Mouse (Mus musculus) ES-Bruce4 (cell line): ENCODE data around the gene Rapgef4. TPM values are rescaled to one million over a fixed set of nuclear protein-coding genes. Genes with fewer than 3 reads are reported as not detected.
A peak's percentile ranks its signal among the peaks of the same experiment; 100 is the strongest.

Source experiments
- H3K27ac ChIP-seq: 2 replicates; pipeline ENCODE4 v1.5.1; 2012; ENCODE audit warnings: low read length, inconsistent platforms; ENCODE audit not compliant: insufficient read depth
- H3K27me3 ChIP-seq: 2 replicates; pipeline ENCODE4 v1.6.1; 2012; ENCODE audit warnings: mild to moderate bottlenecking, low read length, inconsistent platforms; ENCODE audit not compliant: control insufficient read depth, poor library complexity, insufficient read depth, severe bottlenecking
- H3K36me3 ChIP-seq: 2 replicates; pipeline ENCODE4 v1.6.1; 2012; ENCODE audit warnings: inconsistent platforms, mild to moderate bottlenecking, low read length, moderate library complexity; ENCODE audit not compliant: control insufficient read depth, poor library complexity, insufficient read depth, severe bottlenecking
- H3K4me1 ChIP-seq: one replicate; pipeline ENCODE4 v1.8.1; 2011; ENCODE audit warnings: low read length; ENCODE audit not compliant: control insufficient read depth, insufficient read depth
- H3K4me3 ChIP-seq: 2 replicates; pipeline ENCODE4 v1.5.1; 2011; ENCODE audit warnings: low read depth, mild to moderate bottlenecking, low read length
- H3K9ac ChIP-seq: 2 replicates; pipeline ENCODE4 v1.6.1; 2012; ENCODE audit warnings: low read depth, mild to moderate bottlenecking, inconsistent platforms; ENCODE audit not compliant: poor library complexity, severe bottlenecking
- H3K9me3 ChIP-seq: replicated peaks from 2 replicates; pipeline ENCODE4 v1.6.1; 2012; ENCODE audit warnings: mild to moderate bottlenecking, low read length, inconsistent platforms; ENCODE audit not compliant: control insufficient read depth, poor library complexity, insufficient read depth, severe bottlenecking
- CTCF ChIP-seq: IDR thresholded peaks from one replicate; pipeline ENCODE4 v1.8.1; 2011; ENCODE audit warnings: low read depth, low read length
- EP300 ChIP-seq: IDR thresholded peaks from 2 replicates; pipeline ENCODE4 v1.6.1; 2011; ENCODE audit warnings: low read depth, low read length; ENCODE audit not compliant: insufficient read depth
- POLR2A ChIP-seq: IDR thresholded peaks from one replicate; pipeline ENCODE4 v1.8.1; 2011; ENCODE audit warnings: low read length; ENCODE audit not compliant: insufficient read depth
- polyA plus RNA-seq: library from polyadenylated mRNA; stranded (reverse); fragments of >200 nt; gene quantifications from 2 replicates; pipeline ENCODE4 v1.2.4, GENCODE M21; 2011; ENCODE audit warnings: low read depth; ENCODE audit not compliant: missing spikeins, insufficient read depth, insufficient read length

Gene Rapgef4
- polyA plus RNA-seq, 1 experiment, result not detected

DNA sequence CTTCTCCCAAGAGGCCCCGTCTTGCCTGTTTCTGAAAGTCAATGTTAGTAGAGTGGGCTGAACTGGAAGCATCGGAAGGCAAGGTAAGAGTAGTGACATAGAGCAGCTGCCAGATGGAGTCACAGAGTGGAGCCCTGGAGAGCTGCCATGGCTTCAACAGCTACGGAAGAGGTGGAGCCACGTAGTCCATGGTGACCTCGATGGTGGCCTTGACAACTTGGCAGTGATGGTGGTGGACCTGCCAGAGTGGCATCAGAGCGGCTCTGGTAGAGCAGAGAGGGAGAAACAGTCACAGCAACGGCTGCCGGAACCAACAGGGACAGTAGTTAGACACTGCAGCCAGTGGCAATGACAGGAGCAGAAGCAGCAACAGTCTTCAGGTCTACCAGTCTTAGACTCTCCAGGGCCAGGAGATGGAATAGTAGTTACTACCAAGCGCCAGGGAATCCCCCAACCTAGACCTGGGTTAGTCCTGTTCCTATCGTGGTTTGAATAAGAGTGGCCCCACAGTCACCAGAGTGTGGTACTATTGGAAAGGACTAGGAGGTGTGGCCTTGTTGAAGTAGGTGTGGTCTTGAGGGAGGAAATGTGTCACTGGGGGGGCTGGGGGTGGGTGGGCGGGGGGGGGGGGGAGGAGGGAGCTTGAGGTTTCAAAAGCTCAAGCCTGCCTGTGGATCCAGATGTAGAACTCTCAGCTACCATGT is 6.7 kb upstream of the Rapgef4 start:
- no peaks in the 10 kb centered on the region for H3K36me3 ChIP-seq
- TF ChIP-seq POLR2A (no peak), CTCF (no peak), EP300 (no peak)
- no peak overlapping the region for H3K27ac ChIP-seq
- H3K4me3 ChIP-seq, result no peak overlapping the region
- H3K4me1 ChIP-seq, result no peaks in the 10 kb centered on the region
- no peaks in the 10 kb centered on the region for H3K9me3 ChIP-seq
- 0 out of 2 replicates have a peak, but pooled peaks cover 1% of the 10 kb centered on the region for H3K27me3 ChIP-seq
- H3K9ac ChIP-seq, result no peak overlapping the region

DNA sequence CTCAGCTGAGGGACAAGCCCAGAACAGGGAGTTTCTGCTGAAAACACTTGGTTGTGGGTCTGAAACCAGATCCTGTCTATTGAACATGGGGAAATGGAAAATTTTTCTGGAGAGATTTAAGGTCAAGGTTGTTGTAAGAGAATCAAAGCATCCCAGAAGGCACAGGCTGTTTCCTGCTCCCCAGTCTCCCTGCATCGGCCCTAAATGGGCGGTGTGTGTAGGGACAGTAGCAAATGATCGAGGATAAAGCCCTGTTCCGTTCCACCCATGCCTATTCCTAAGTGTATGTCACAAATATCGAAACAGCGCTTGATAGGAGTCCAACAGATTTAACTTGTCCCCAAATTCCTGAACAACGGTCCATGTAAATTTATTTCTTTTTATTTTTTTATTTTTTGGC is 1.1 kb upstream of the Rapgef4 start:
- no peak overlapping the region for H3K4me3 ChIP-seq
- no peaks in the 10 kb centered on the region for H3K9me3 ChIP-seq
- no peak overlapping the region for H3K27ac ChIP-seq
- H3K9ac ChIP-seq, result no peak overlapping the region
- peaks cover 17% of the 10 kb centered on the region for H3K27me3 ChIP-seq
- no peaks in the 10 kb centered on the region for H3K4me1 ChIP-seq
- no peaks in the 10 kb centered on the region for H3K36me3 ChIP-seq
- no peak for TF ChIP-seq CTCF

DNA sequence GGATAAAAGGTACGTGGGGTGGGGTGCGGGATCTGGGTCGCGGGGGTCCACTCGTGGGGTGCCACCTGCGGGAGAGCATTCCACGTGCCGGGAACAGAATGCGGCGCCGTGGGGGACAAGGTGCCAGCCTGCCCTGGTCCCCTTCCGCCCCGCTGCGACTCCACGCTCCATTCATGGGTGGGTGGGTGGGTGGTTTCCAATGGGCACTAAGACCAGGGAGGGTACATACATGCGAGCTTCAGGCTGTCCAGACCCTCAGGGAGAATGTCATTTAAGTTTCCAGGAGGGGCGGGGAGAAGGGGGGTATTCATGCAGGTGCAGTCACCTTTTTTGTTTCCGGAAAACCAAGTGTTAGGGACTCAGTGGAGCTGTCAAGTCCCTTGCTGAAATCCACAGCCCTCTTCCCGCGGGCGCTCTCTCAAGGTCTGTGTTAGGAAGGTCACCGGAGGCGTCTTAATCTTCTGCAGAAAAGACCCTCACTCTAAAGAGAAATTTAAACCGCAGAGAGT is 357 bp downstream of the Rapgef4 start:
- Histone ChIP-seq H3K4me3 (peak overlapping the region; percentile 65), H3K36me3 (no peaks in the 10 kb centered on the region), H3K4me1 (no peaks in the 10 kb centered on the region), H3K9me3 (no peaks in the 10 kb centered on the region), H3K9ac (peak overlapping the region; percentile 74), H3K27me3 (peaks cover 16% of the 10 kb centered on the region), H3K27ac (no peak overlapping the region)
- no peak for TF ChIP-seq EP300
- TF ChIP-seq CTCF, result no peak
- TF ChIP-seq POLR2A, result no peak

- H3K9me3 ChIP-seq, result no peaks in the 10 kb centered on the region
- no peaks in the 10 kb centered on the region for H3K36me3 ChIP-seq
- no peak for TF ChIP-seq EP300
- no peak for TF ChIP-seq CTCF
- no peak overlapping the region for H3K27ac ChIP-seq
- no peak overlapping the region for H3K9ac ChIP-seq
- H3K27me3 ChIP-seq, result peaks cover 16% of the 10 kb centered on the region
- H3K4me1 ChIP-seq, result no peaks in the 10 kb centered on the region
- H3K4me3 ChIP-seq, result no peak overlapping the region
These were observed 856 bp downstream of the Rapgef4 start for GRCm38 (mm10) chr2:71981896-71982295.

DNA sequence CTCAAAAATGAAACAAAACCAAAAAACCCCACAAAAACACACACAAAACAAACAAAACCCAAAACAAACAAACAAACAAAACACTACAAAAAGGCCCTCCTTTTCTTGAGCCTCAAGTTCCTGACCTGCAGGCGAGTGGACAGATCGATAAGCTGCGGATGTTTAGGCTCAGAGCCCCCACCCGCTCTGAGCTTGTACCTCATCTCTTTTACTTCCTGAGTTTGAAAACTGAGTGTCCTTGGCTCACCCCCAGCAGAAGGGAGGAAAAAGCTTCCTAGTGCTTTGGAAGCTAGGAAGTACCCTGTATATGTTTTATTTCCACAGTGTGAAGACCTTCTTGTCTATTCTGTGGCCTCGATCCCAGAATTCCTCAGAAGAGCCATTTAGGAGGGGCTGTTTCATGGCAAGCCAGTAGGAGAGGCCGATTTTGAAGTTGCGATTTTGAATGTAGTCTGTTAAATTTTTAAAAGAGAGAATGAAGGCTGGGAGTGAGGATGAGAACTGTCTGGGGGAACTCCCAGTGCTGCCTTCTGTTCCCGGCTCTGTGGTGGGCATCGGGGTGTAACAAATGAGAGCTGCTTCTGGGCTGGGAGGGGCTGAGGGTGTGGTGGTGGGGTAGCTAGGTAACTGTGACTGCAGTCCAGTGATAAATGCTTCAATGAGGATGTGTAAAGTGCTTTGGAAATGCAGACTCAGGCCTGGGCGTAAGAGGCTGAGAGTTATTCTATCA is 2.0 kb downstream of the Rapgef4 start:
- no peak overlapping the region for H3K9ac ChIP-seq
- H3K27ac ChIP-seq, result no peak overlapping the region
- no peaks in the 10 kb centered on the region for H3K36me3 ChIP-seq
- no peaks in the 10 kb centered on the region for H3K9me3 ChIP-seq
- H3K4me3 ChIP-seq, result no peak overlapping the region
- TF ChIP-seq POLR2A (no peak), EP300 (no peak), CTCF (no peak)
- H3K27me3 ChIP-seq, result peaks cover 16% of the 10 kb centered on the region
- H3K4me1 ChIP-seq, result no peaks in the 10 kb centered on the region

- Histone ChIP-seq H3K36me3 (no peaks in the 10 kb centered on the region), H3K27me3 (peaks cover 9% of the 10 kb centered on the region), H3K4me1 (no peaks in the 10 kb centered on the region), H3K9ac (no peak overlapping the region), H3K27ac (no peak overlapping the region), H3K4me3 (no peak overlapping the region), H3K9me3 (no peaks in the 10 kb centered on the region)
- TF ChIP-seq POLR2A (no peak), EP300 (no peak), CTCF (no peak)
These were observed 4.7 kb downstream of the Rapgef4 start for GRCm38 (mm10) chr2:71985730-71986129.
